Mouse (Mus musculus): ENCODE results near the gene Dnah2. TPM values are rescaled to one million over a fixed set of nuclear protein-coding genes. Genes with fewer than 3 reads are reported as not detected.
"Not testable (repeated sequence)": the region's sequence is repeated elsewhere in the genome, so short reads cannot be mapped to it uniquely, and the experiment has no call there.

The Dnah2 gene
- polyA plus RNA-seq, 1 experiment from 2014 or later: 0.36 TPM

DNA sequence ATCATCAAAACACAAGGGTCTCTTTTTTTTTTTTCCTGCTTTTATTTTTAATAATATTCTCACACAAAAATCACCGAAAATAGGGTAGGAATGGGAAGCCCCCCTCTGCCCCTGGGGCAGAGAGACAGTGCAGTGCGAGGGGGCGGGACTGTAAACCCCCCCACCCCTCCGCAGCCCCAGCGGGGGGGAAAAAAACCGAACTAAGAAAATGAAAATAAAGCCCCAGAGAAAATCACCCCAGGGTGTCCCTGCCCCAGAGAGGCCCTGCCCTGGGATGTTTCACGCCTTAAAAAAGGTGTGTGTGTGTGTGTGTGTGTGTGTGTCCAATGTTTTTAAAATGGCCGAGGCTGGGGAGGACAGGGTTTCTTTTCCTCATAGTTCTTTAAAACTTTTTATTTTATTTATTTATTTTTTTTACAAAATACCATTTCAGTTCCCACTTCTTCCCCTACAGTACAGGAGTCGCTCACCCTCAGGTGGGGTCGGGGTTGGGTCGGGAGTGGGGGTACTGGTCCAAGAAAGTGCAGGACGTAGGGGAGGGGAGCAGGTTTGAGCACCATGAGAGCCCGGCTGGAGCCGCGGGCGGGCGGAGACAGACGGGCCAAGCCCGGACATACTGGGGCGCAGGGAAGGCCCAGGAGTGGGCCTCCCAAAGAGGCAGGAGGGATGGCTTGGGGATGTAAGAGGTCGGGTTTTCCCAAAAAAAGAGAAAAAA is 150.3 kb downstream of the Dnah2 start:
- H3K9ac ChIP-seq (ENCODE audit: low read length): peak overlapping the region; percentile 83
- H3K9me3 ChIP-seq (ENCODE audit: control insufficient read depth, low read length): no peaks in the 10 kb centered on the region
- ATAC-seq (ENCODE audit: insufficient number of reproducible peaks, insufficient read depth, low FRiP score, low read depth): no peak
- WGBS: 17% methylated on average over 21 of the region's 21 CpGs
- peak overlapping the region; percentile 59 to 60; a peak in 3 of 4 replicates for H3K4me3 ChIP-seq (ENCODE audit: control insufficient read depth in 1 of 2, insufficient read depth in 1 of 2, low read depth in 1 of 2, low read length in 2 of 2)
- peak overlapping the region; percentile 73 for H3K4me2 ChIP-seq (ENCODE audit: low read length)
- peaks cover 41% of the 10 kb centered on the region for H3K36me3 ChIP-seq (ENCODE audit: control insufficient read depth, insufficient read depth, low read length)
- peaks cover 17 to 21% of the 10 kb centered on the region in 2 experiments for H3K4me1 ChIP-seq (ENCODE audit: control insufficient read depth in 2 of 2, insufficient read depth in 2 of 2, low read length in 2 of 2)
- no peaks in the 10 kb centered on the region for H3K27me3 ChIP-seq (ENCODE audit: control insufficient read depth, insufficient read depth, low read length)
- H3K27ac ChIP-seq (replicated peaks in 1 of 2; ENCODE audit: control insufficient read depth in 1 of 2, insufficient read depth in 1 of 2, low read depth in 2 of 2, low read length in 2 of 2): peak overlapping the region in 1 of 2 experiments; percentile 95; a peak in 2 of 4 replicates

DNA sequence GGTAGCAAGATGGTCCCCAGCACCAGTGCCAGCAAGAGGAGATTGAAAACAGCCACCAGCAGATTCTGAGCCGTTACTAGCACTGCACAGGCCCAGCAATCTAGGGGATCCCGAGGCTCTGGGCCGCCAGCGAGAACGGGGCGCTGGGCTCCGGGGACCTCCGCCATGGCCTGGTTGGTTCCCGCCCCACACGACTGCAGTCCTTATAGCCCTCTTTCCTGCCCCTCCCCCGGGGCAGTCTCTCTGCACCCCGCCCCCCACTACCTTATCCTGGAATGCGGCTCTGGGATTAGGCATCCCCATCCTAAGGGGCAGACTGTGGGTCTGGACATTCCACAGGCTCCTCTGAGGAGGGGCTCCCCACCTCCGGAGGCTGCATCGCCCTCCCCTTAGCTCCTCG is 150.9 kb downstream of the Dnah2 start, which contains the start of gene Tmem88:
Gene Tmem88, minus strand, starts transcription at position 176 of the 400 bp plus-strand sequence.
- WGBS: 0% methylated on average over 16 of the region's 16 CpGs
- Histone ChIP-seq H3K27me3 (ENCODE audit: control insufficient read depth, insufficient read depth, low read length) (no peaks in the 10 kb centered on the region), H3K4me2 (ENCODE audit: low read length) (peak within 1 kb of the TSS; percentile 73), H3K9ac (ENCODE audit: low read length) (peak within 1 kb of the TSS; percentile 83), H3K27ac (replicated peaks in 1 of 2; ENCODE audit: control insufficient read depth in 1 of 2, insufficient read depth in 1 of 2, low read depth in 2 of 2, low read length in 2 of 2) (peak within 1 kb of the TSS; percentile 73 to 95), H3K9me3 (ENCODE audit: control insufficient read depth, low read length) (no peaks in the 10 kb centered on the region), H3K4me1 (ENCODE audit: control insufficient read depth in 2 of 2, insufficient read depth in 2 of 2, low read length in 2 of 2) (peaks cover 17 to 21% of the 10 kb centered on the region in 2 experiments), H3K4me3 (ENCODE audit: control insufficient read depth in 1 of 2, insufficient read depth in 1 of 2, low read depth in 1 of 2, low read length in 2 of 2) (peak within 1 kb of the TSS; percentile 59 to 60), H3K36me3 (ENCODE audit: control insufficient read depth, insufficient read depth, low read length) (peaks cover 36% of the 10 kb centered on the region)
- no peak; the same call in 1 of the 2 replicates for ATAC-seq (ENCODE audit: insufficient number of reproducible peaks, insufficient read depth, low FRiP score, low read depth)

DNA sequence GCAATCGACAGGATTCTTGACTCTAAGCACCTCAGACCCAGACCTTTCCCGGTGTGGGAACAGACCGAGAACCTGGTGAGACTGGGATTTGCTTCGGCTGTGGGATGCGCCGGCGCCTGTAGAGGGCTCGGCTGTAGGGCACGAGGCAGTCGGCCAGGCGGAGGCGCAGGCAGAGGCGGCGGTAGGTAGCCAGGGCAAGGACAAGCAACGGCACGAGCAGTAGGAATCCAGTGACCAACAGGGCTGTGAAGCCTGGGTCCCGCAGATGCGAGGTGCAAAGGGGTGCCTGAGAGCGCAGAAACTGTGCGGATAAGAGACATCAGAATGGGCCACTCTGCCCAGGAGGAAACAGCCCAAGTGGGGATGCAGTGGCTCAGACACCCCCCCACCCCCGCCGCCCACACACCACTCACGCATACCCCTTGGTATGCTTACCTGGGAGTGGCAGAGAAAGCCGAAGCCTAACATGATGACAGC is 151.3 kb downstream of the Dnah2 start:
- WGBS: 6% methylated on average over 24 of the region's 24 CpGs
- Histone ChIP-seq H3K9ac (ENCODE audit: low read length) (peak overlapping the region; percentile 83), H3K9me3 (ENCODE audit: control insufficient read depth, low read length) (no peaks in the 10 kb centered on the region), H3K27ac (replicated peaks in 1 of 2; ENCODE audit: control insufficient read depth in 1 of 2, insufficient read depth in 1 of 2, low read depth in 2 of 2, low read length in 2 of 2) (peak overlapping the region; percentile 73 to 95), H3K4me3 (ENCODE audit: control insufficient read depth in 1 of 2, insufficient read depth in 1 of 2, low read depth in 1 of 2, low read length in 2 of 2) (peak overlapping the region; percentile 59 to 60), H3K27me3 (ENCODE audit: control insufficient read depth, insufficient read depth, low read length) (no peaks in the 10 kb centered on the region), H3K36me3 (ENCODE audit: control insufficient read depth, insufficient read depth, low read length) (peaks cover 31% of the 10 kb centered on the region), H3K4me2 (ENCODE audit: low read length) (peak overlapping the region; percentile 73), H3K4me1 (ENCODE audit: control insufficient read depth in 2 of 2, insufficient read depth in 2 of 2, low read length in 2 of 2) (peaks cover 17 to 21% of the 10 kb centered on the region in 2 experiments)
- ATAC-seq (ENCODE audit: insufficient number of reproducible peaks, insufficient read depth, low FRiP score, low read depth): no peak

DNA sequence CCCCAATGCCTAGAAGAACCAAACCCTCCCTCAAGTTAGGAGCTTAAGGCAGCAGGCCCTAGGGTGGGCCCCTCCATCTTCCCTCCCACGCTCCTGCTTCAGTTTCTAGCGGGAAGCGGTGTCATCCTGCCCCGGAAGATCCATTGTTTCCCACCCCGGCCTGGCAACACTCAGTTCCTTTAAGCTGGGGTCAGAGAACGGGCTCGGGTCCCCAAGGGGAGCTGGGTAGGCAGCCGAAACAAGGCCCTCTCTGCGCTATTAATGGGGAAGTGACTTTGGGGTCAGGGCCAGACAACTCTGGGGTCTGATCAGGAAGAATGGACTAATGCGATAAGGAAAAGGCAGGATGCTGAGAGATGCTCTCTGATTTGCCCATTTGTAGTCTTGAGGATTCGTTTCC is 152.1 kb downstream of the Dnah2 start:
- 28% methylated on average over 11 of the region's 11 CpGs for WGBS
- H3K27me3 ChIP-seq (ENCODE audit: control insufficient read depth, insufficient read depth, low read length): no peaks in the 10 kb centered on the region
- H3K36me3 ChIP-seq (ENCODE audit: control insufficient read depth, insufficient read depth, low read length): peaks cover 26% of the 10 kb centered on the region
- peak overlapping the region; percentile 95 to 97 for H3K27ac ChIP-seq (replicated peaks in 1 of 2; ENCODE audit: control insufficient read depth in 1 of 2, insufficient read depth in 1 of 2, low read depth in 2 of 2, low read length in 2 of 2)
- peak overlapping the region; percentile 59 to 76 for H3K4me3 ChIP-seq (ENCODE audit: control insufficient read depth in 1 of 2, insufficient read depth in 1 of 2, low read depth in 1 of 2, low read length in 2 of 2)
- no peaks in the 10 kb centered on the region for H3K9me3 ChIP-seq (ENCODE audit: control insufficient read depth, low read length)
- peak overlapping the region; percentile 73 for H3K4me2 ChIP-seq (ENCODE audit: low read length)
- peak overlapping the region; percentile 83; the same call in 1 of the 2 replicates for H3K9ac ChIP-seq (ENCODE audit: low read length)
- peaks cover 17 to 21% of the 10 kb centered on the region in 2 experiments for H3K4me1 ChIP-seq (ENCODE audit: control insufficient read depth in 2 of 2, insufficient read depth in 2 of 2, low read length in 2 of 2)
- ATAC-seq (ENCODE audit: insufficient number of reproducible peaks, insufficient read depth, low FRiP score, low read depth): no peak

DNA sequence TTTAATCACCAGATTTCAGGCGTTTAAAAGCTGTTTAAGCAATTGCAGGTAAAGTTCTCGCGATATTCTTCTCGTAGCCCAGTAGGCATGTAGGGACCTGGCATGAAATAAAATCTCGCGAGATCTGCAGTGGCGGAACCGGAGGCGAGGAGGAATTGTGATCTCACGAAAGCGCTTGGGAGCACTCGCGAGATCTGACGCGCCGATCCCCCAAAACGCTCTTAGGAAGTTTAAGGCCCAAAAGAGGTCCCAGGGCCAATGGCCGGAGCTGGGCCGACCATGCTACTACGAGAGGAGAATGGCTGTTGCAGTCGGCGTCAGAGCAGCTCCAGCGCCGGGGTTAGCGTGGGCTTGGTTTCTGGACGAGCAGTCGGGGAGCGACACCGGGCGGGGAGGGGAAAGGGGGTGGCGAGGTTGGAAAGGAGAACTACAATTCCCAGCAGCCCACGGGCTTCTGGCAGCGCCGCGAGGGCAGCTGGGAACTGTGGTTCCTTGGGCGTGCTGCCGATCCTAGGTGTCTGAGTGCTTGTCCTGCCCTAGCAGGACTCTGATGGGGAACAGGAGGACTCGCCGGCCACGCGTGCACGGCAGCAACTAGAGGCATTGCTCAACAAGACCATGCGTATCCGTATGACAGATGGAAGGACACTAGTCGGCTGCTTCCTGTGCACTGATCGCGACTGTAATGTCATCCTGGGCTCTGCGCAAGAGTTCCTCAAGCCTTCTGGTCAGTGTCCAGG is 153.1 kb downstream of the Dnah2 start:
- peak; percentile 76 for ATAC-seq (ENCODE audit: insufficient number of reproducible peaks, insufficient read depth, low FRiP score, low read depth)
- Histone ChIP-seq H3K27me3 (ENCODE audit: control insufficient read depth, insufficient read depth, low read length) (no peaks in the 10 kb centered on the region), H3K36me3 (ENCODE audit: control insufficient read depth, insufficient read depth, low read length) (peaks cover 18% of the 10 kb centered on the region), H3K9me3 (ENCODE audit: control insufficient read depth, low read length) (no peaks in the 10 kb centered on the region), H3K4me2 (ENCODE audit: low read length) (peak overlapping the region; percentile 73), H3K9ac (ENCODE audit: low read length) (peak overlapping the region; percentile 83), H3K4me1 (ENCODE audit: control insufficient read depth in 2 of 2, insufficient read depth in 2 of 2, low read length in 2 of 2) (peaks cover 17 to 21% of the 10 kb centered on the region in 2 experiments), H3K4me3 (ENCODE audit: control insufficient read depth in 1 of 2, insufficient read depth in 1 of 2, low read depth in 1 of 2, low read length in 2 of 2) (peak overlapping the region; percentile 59 to 83), H3K27ac (replicated peaks in 1 of 2; ENCODE audit: control insufficient read depth in 1 of 2, insufficient read depth in 1 of 2, low read depth in 2 of 2, low read length in 2 of 2) (peak overlapping the region; percentile 95 to 97)
- under 1% methylated on average over 47 of the region's 48 CpGs for WGBS

DNA sequence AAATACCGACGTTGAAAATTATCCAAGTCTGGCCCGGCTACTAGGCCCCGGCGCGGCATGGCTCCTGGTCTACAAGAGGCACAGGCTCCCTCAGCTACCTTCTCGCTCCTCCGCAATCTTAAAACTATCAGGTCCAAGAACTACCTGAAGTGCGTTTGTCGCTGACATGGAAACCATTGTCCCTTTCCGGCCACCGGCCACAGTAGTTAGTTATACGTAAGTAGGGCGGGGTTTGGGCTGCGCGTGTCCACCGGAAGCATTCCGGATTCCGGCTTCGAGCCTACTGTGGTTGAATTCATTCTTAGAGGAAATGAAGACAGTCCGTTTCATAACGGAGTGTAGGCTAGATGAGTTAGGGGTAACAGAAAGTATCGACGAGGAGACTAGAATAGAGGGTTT is 153.7 kb downstream of the Dnah2 start, which contains the start of the genes Naa38 and Cyb5d1:
Gene Naa38, plus strand, starts transcription at position 253 of the 399 bp plus-strand sequence.
Gene Cyb5d1, minus strand, starts transcription at position 397 of the 399 bp plus-strand sequence.
- not testable (repeated sequence) for H3K9me3 ChIP-seq (ENCODE audit: control insufficient read depth, low read length); H3K27me3 ChIP-seq (ENCODE audit: control insufficient read depth, insufficient read depth, low read length)
- Histone ChIP-seq H3K27ac (replicated peaks in 1 of 2; ENCODE audit: control insufficient read depth in 1 of 2, insufficient read depth in 1 of 2, low read depth in 2 of 2, low read length in 2 of 2) (peak within 1 kb of the TSS; percentile 95 to 97), H3K4me3 (ENCODE audit: control insufficient read depth in 1 of 2, insufficient read depth in 1 of 2, low read depth in 1 of 2, low read length in 2 of 2) (peak within 1 kb of the TSS; percentile 59 to 83), H3K9ac (ENCODE audit: low read length) (peak within 1 kb of the TSS; percentile 83), H3K36me3 (ENCODE audit: control insufficient read depth, insufficient read depth, low read length) (peaks cover 12% of the 10 kb centered on the region), H3K4me1 (ENCODE audit: control insufficient read depth in 2 of 2, insufficient read depth in 2 of 2, low read length in 2 of 2) (peaks cover 17 to 21% of the 10 kb centered on the region in 2 experiments), H3K4me2 (ENCODE audit: low read length) (peak within 1 kb of the TSS; percentile 83)
- WGBS: under 1% methylated on average over 24 of the region's 24 CpGs
- peak; percentile 59 for ATAC-seq (ENCODE audit: insufficient number of reproducible peaks, insufficient read depth, low FRiP score, low read depth)

DNA sequence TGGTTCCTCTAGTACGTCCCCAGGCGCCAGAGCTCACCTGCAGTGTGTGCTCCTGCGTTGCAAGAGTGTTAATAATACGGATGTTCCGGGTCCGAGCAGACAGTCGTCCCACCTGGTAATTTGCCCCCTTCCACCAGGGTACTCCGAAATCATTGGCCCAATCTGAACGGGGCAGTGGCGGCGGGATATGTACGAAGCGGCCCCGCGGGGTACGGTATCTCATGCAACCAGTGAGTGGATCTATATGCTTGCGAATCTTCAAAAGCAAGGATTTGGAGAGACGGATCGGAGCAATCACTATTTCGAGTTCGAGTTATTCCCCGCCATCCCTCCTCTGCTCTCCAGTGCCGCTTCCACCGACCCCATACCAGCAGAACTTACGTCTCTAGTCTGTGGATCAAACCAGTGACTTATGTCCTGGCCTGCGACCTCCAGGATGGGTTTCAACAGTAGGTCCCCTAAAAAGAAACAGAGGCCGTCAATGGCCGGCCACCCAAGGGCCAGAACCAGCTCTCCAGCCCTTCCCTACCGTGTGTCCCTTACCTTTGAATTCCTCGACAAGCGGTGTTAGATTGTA is 154.2 kb downstream of the Dnah2 start:
- not testable (repeated sequence) for H3K36me3 ChIP-seq (ENCODE audit: control insufficient read depth, insufficient read depth, low read length); H3K9me3 ChIP-seq (ENCODE audit: control insufficient read depth, low read length); ATAC-seq (ENCODE audit: insufficient number of reproducible peaks, insufficient read depth, low FRiP score, low read depth); H3K27me3 ChIP-seq (ENCODE audit: control insufficient read depth, insufficient read depth, low read length)
- WGBS: 3% methylated on average over 31 of the region's 31 CpGs
- H3K4me3 ChIP-seq (ENCODE audit: control insufficient read depth in 1 of 2, insufficient read depth in 1 of 2, low read depth in 1 of 2, low read length in 2 of 2): peak overlapping the region; percentile 59 to 83
- peak overlapping the region; percentile 83 for H3K4me2 ChIP-seq (ENCODE audit: low read length)
- H3K27ac ChIP-seq (replicated peaks in 1 of 2; ENCODE audit: control insufficient read depth in 1 of 2, insufficient read depth in 1 of 2, low read depth in 2 of 2, low read length in 2 of 2): peak overlapping the region; percentile 5 to 95; a peak in 3 of 4 replicates
- peak overlapping the region; percentile 83 for H3K9ac ChIP-seq (ENCODE audit: low read length)
- H3K4me1 ChIP-seq (ENCODE audit: control insufficient read depth in 2 of 2, insufficient read depth in 2 of 2, low read length in 2 of 2): peaks cover 14 to 21% of the 10 kb centered on the region in 2 experiments
